Comparison of ENCODE assay signal across 11 mouse cellular contexts in genomic region chr6:90288265-90288664, GRCm38 (mm10). TPM values are rescaled to one million over a fixed set of nuclear protein-coding genes. Genes with fewer than 3 reads are reported as not detected.
DNase-seq lines count a peak whose midpoint lies in the region; ATAC-seq lines count a peak whose summit lies in the region.
"Had no signal": no experiment of that assay in that cellular context is flagged by ENCODE, and none has a peak within 500 bp of the region (broad histone marks: within the 10 kb centered on the region; RNA-seq: fewer than 3 reads in every experiment).

No protein-coding gene starts in this region.

- no peak overlapping the region for H3K4me3 ChIP-seq in hindbrain, embryonic 14.5 days (replicated peaks; ENCODE audit: low read length)
- no peak overlapping the region for H3K4me3 ChIP-seq in hindbrain, embryonic 16.5 days (ENCODE audit: low read length)
- no peak overlapping the region for H3K4me3 ChIP-seq in midbrain, embryonic 14.5 days (replicated peaks; ENCODE audit: low read depth, low read length)
- no peak overlapping the region for H3K4me3 ChIP-seq in midbrain, embryonic 11.5 days (ENCODE audit: low read depth, low read length)
- H3K4me3 ChIP-seq: megakaryocyte, embryonic 14.5 days had no signal

- no peak overlapping the region for H3K9ac ChIP-seq in hindbrain, embryonic 14.5 days
- H3K9ac ChIP-seq in hindbrain, embryonic 16.5 days (ENCODE audit: low read depth, low read length), result no peak overlapping the region
- no peak overlapping the region for H3K9ac ChIP-seq in midbrain, embryonic 14.5 days (replicated peaks; ENCODE audit: low read length)
- H3K9ac ChIP-seq in midbrain, embryonic 11.5 days (ENCODE audit: low read length), result no peak overlapping the region

- no peak for ATAC-seq in hindbrain, embryonic 14.5 days (ENCODE audit: low FRiP score)
- ATAC-seq in hindbrain, embryonic 16.5 days, result no peak
- ATAC-seq in midbrain, embryonic 14.5 days (ENCODE audit: low FRiP score, low TSS enrichment), result no peak
- ATAC-seq in midbrain, embryonic 11.5 days (ENCODE audit: low FRiP score), result no peak

- 57% methylated on average over 12 of the region's 12 CpGs for WGBS in hindbrain, embryonic 14.5 days
- WGBS in hindbrain, embryonic 16.5 days, result 60% methylated on average over 12 of the region's 12 CpGs
- 56% methylated on average over 12 of the region's 12 CpGs for WGBS in midbrain, embryonic 14.5 days
- WGBS in midbrain, embryonic 11.5 days, result 56% methylated on average over 12 of the region's 12 CpGs

- intact Hi-C loops in gastrocnemius, postnatal 36 days (cut with DNase I), result no loop called here

- no peaks in the 10 kb centered on the region for H3K4me1 ChIP-seq in hindbrain, embryonic 14.5 days (replicated peaks; ENCODE audit: control insufficient read depth, insufficient read depth, low read length)
- no peaks in the 10 kb centered on the region for H3K4me1 ChIP-seq in hindbrain, embryonic 16.5 days (ENCODE audit: control insufficient read depth, insufficient read depth, low read depth, low read length)
- no peaks in the 10 kb centered on the region for H3K4me1 ChIP-seq in midbrain, embryonic 14.5 days (ENCODE audit: control insufficient read depth, insufficient read depth, low read length)
- no peaks in the 10 kb centered on the region for H3K4me1 ChIP-seq in midbrain, embryonic 11.5 days (ENCODE audit: control insufficient read depth, insufficient read depth, low read length)
- H3K4me1 ChIP-seq: megakaryocyte, embryonic 14.5 days had no signal

- no peaks in the 10 kb centered on the region for H3K27me3 ChIP-seq in hindbrain, embryonic 14.5 days (ENCODE audit: control insufficient read depth, insufficient read depth, low read length)
- H3K27me3 ChIP-seq in hindbrain, embryonic 16.5 days (replicated peaks; ENCODE audit: control insufficient read depth, insufficient read depth, low read length), result no peaks in the 10 kb centered on the region
- no peaks in the 10 kb centered on the region for H3K27me3 ChIP-seq in midbrain, embryonic 14.5 days (ENCODE audit: control insufficient read depth, insufficient read depth, low read length)
- no peaks in the 10 kb centered on the region for H3K27me3 ChIP-seq in midbrain, embryonic 11.5 days (ENCODE audit: control insufficient read depth, insufficient read depth, low read length)
- H3K27me3 ChIP-seq: megakaryocyte, embryonic 14.5 days had no signal

- no peaks in the 10 kb centered on the region for H3K9me3 ChIP-seq in hindbrain, embryonic 14.5 days (ENCODE audit: control insufficient read depth, low read length)
- 0 out of 2 replicates have a peak, but pooled peaks cover 3% of the 10 kb centered on the region for H3K9me3 ChIP-seq in hindbrain, embryonic 16.5 days (ENCODE audit: control insufficient read depth, low read length)
- no peaks in the 10 kb centered on the region for H3K9me3 ChIP-seq in midbrain, embryonic 14.5 days (ENCODE audit: control insufficient read depth, low read length)
- H3K9me3 ChIP-seq in midbrain, embryonic 11.5 days (ENCODE audit: control insufficient read depth, low read length), result no peaks in the 10 kb centered on the region

- H3K27ac ChIP-seq in hindbrain, embryonic 14.5 days, result no peak overlapping the region
- H3K27ac ChIP-seq in hindbrain, embryonic 16.5 days (ENCODE audit: low read depth, low read length), result no peak overlapping the region
- H3K27ac ChIP-seq in midbrain, embryonic 14.5 days (replicated peaks; ENCODE audit: low read depth, low read length), result no peak overlapping the region
- no peak overlapping the region for H3K27ac ChIP-seq in midbrain, embryonic 11.5 days (ENCODE audit: low read depth, low read length)

- DNase-seq in hindbrain, embryonic 14.5 days (ENCODE audit: low spot score), result peak; percentile 34
- DNase-seq in midbrain, embryonic 14.5 days, result peak; percentile 16
- no peak for DNase-seq in midbrain, embryonic 11.5 days (ENCODE audit: low spot score, missing footprints)
- peak; percentile 40 for DNase-seq in brain, adult 2 months (ENCODE audit: low read depth, low spot score)
- DNase-seq in retina, embryonic 14.5 days (ENCODE audit: low spot score), result peak; percentile 30
- no peak for DNase-seq in gastrocnemius, postnatal 36 days
- no peak for DNase-seq in cerebellum, adult 8-10 months

- no peak overlapping the region for H3K4me2 ChIP-seq in hindbrain, embryonic 14.5 days (replicated peaks)
- H3K4me2 ChIP-seq in hindbrain, embryonic 16.5 days (ENCODE audit: low read length), result no peak overlapping the region
- no peak overlapping the region for H3K4me2 ChIP-seq in midbrain, embryonic 14.5 days (ENCODE audit: low read length)
- H3K4me2 ChIP-seq in midbrain, embryonic 11.5 days, result no peak overlapping the region

- no peaks in the 10 kb centered on the region for H3K36me3 ChIP-seq in hindbrain, embryonic 14.5 days (replicated peaks; ENCODE audit: control insufficient read depth, insufficient read depth)
- no peaks in the 10 kb centered on the region for H3K36me3 ChIP-seq in hindbrain, embryonic 16.5 days (ENCODE audit: control insufficient read depth, insufficient read depth, low read length)
- no peaks in the 10 kb centered on the region for H3K36me3 ChIP-seq in midbrain, embryonic 14.5 days (ENCODE audit: control insufficient read depth, insufficient read depth, low read length)
- no peaks in the 10 kb centered on the region for H3K36me3 ChIP-seq in midbrain, embryonic 11.5 days (ENCODE audit: control insufficient read depth, insufficient read depth, low read length)

RNA-seq across cellular contexts. Expression of gene BC048671, which starts 12.8 kb away (rescaled TPM):
- not detected in 2 replicates for polyA plus RNA-seq in hindbrain, embryonic 14.5 days (2014; fragmentation: Nextera tagmentation; extraction: Ambion mirVana)
- polyA plus RNA-seq in hindbrain, embryonic 16.5 days (2015; fragmentation: Nextera tagmentation; extraction: Ambion mirVana), result not detected in 2 replicates
- not detected in 2 replicates for polyA plus RNA-seq in midbrain, embryonic 14.5 days (2014; fragmentation: Nextera tagmentation; extraction: Ambion mirVana)
- polyA plus RNA-seq in midbrain, embryonic 11.5 days (2014; fragmentation: Nextera tagmentation; extraction: Ambion mirVana), result not detected in 2 replicates
- not detected for total RNA-seq in gastrocnemius, postnatal 36 days (2021)
- total RNA-seq: adrenal gland, adult 18-20 months had no signal
- polyA plus RNA-seq: forebrain, embryonic 11.5 days had no signal

RNA-seq across cellular contexts. Expression of gene Chst13, which starts 36.7 kb away (rescaled TPM):
- polyA plus RNA-seq in hindbrain, embryonic 14.5 days (2014; fragmentation: Nextera tagmentation; extraction: Ambion mirVana), result not detected in 2 replicates
- polyA plus RNA-seq in hindbrain, embryonic 16.5 days (2015; fragmentation: Nextera tagmentation; extraction: Ambion mirVana), result 0.19 and 0.24 TPM in 2 replicates
- 0.22 TPM in 1 of 2 replicates, not detected in the other for polyA plus RNA-seq in midbrain, embryonic 14.5 days (2014; fragmentation: Nextera tagmentation; extraction: Ambion mirVana)
- not detected in 2 replicates for polyA plus RNA-seq in midbrain, embryonic 11.5 days (2014; fragmentation: Nextera tagmentation; extraction: Ambion mirVana)
- total RNA-seq in gastrocnemius, postnatal 36 days (2021), result not detected
- total RNA-seq: adrenal gland, adult 18-20 months had no signal

RNA-seq across cellular contexts. Expression of gene Vmn1r54, which starts 42.2 kb away (rescaled TPM):
- polyA plus RNA-seq in hindbrain, embryonic 14.5 days (2014; fragmentation: Nextera tagmentation; extraction: Ambion mirVana), result not detected in 2 replicates
- polyA plus RNA-seq in hindbrain, embryonic 16.5 days (2015; fragmentation: Nextera tagmentation; extraction: Ambion mirVana), result not detected in 2 replicates
- not detected in 2 replicates for polyA plus RNA-seq in midbrain, embryonic 14.5 days (2014; fragmentation: Nextera tagmentation; extraction: Ambion mirVana)
- polyA plus RNA-seq in midbrain, embryonic 11.5 days (2014; fragmentation: Nextera tagmentation; extraction: Ambion mirVana), result not detected in 2 replicates
- total RNA-seq in gastrocnemius, postnatal 36 days (2021), result not detected
- total RNA-seq: adrenal gland, adult 18-20 months had no signal
- polyA plus RNA-seq: forebrain, embryonic 11.5 days had no signal

RNA-seq across cellular contexts. Expression of gene Uroc1, which starts 44.8 kb away (rescaled TPM):
- not detected in 2 replicates for polyA plus RNA-seq in hindbrain, embryonic 14.5 days (2014; fragmentation: Nextera tagmentation; extraction: Ambion mirVana)
- polyA plus RNA-seq in hindbrain, embryonic 16.5 days (2015; fragmentation: Nextera tagmentation; extraction: Ambion mirVana), result 0.04 TPM in 1 of 2 replicates, not detected in the other
- polyA plus RNA-seq in midbrain, embryonic 14.5 days (2014; fragmentation: Nextera tagmentation; extraction: Ambion mirVana), result not detected in 2 replicates
- not detected in 2 replicates for polyA plus RNA-seq in midbrain, embryonic 11.5 days (2014; fragmentation: Nextera tagmentation; extraction: Ambion mirVana)
- under 1 TPM in 1 of 2 experiments, not detected in 1; 0.08 TPM for total RNA-seq in gastrocnemius, postnatal 36 days (2021)
- polyA plus RNA-seq: forebrain, embryonic 11.5 days had no signal

Comparison
In these comparisons a context has a peak if more than half of its experiments do, and no peak if none do; other contexts are left out.
1. DNase-seq: peak in hindbrain, embryonic 14.5 days (single experiment), midbrain, embryonic 14.5 days (single experiment), brain, adult 2 months (single experiment) and retina, embryonic 14.5 days (single experiment); none in midbrain, embryonic 11.5 days (single experiment), gastrocnemius, postnatal 36 days (0 of 2) and cerebellum, adult 8-10 months (single experiment).